Mouse (Mus musculus): ENCODE results near the gene Fbxl20. TPM values are rescaled to one million over a fixed set of nuclear protein-coding genes. Genes with fewer than 3 reads are reported as not detected.

Fbxl20 gene
- polyA plus RNA-seq, 1 experiment from 2014 or later = 12.9 TPM

DNA sequence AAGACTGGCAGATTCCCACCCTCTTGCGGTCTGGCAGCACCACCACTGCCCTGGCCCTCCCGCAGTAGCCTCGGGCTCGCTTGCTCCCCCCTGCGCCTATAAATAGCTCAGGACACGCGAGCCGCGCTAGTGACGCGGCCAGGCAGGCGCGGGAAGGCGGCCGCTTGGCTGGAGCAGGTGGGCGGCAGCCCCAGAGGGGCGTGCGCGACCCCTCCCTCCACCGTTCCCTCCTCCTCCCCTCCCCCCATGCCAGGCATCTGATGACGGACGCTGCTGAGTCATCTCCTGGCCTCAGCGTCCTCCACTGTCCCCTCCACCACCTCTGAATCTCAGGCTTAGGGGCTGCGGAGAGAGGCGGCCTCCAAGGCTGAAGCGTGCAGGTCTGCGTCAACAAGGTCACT, 114.2 kb downstream of the Fbxl20 start:
- Histone ChIP-seq H3K9me3 (replicated peaks; ENCODE audit: control insufficient read depth, low read length) (no peaks in the 10 kb centered on the region), H3K4me3 (ENCODE audit: low read depth, low read length) (peak overlapping the region; percentile 38), H3K4me1 (ENCODE audit: control insufficient read depth, insufficient read depth, low read length) (peaks cover 16% of the 10 kb centered on the region; the same call in 1 of the 2 replicates), H3K4me2 (peak overlapping the region; percentile 74), H3K9ac (ENCODE audit: low read depth, low read length) (peak overlapping the region; percentile 49; the same call in 1 of the 2 replicates), H3K27me3 (ENCODE audit: control insufficient read depth, insufficient read depth, low read length) (peaks cover 19% of the 10 kb centered on the region), H3K27ac (ENCODE audit: low read depth, low read length) (no peak overlapping the region), H3K36me3 (ENCODE audit: control insufficient read depth, insufficient read depth, low read length) (no peaks in the 10 kb centered on the region)
- ATAC-seq (replicated peaks; ENCODE audit: insufficient number of reproducible peaks, low FRiP score, low TSS enrichment) = peak; percentile 47
- under 1% methylated on average over 27 of the region's 27 CpGs for WGBS (ENCODE audit: insufficient replicate concordance)

- ATAC-seq (replicated peaks; ENCODE audit: insufficient number of reproducible peaks, low FRiP score, low TSS enrichment) = no peak
- no peak overlapping the region for H3K4me2 ChIP-seq
- 45% methylated on average over 4 of the region's 4 CpGs for WGBS (ENCODE audit: insufficient replicate concordance)
- H3K27me3 ChIP-seq (ENCODE audit: control insufficient read depth, insufficient read depth, low read length) = peaks cover 19% of the 10 kb centered on the region
- no peak overlapping the region for H3K9ac ChIP-seq (ENCODE audit: low read depth, low read length)
- H3K36me3 ChIP-seq (ENCODE audit: control insufficient read depth, insufficient read depth, low read length) = peaks cover 7% of the 10 kb centered on the region; the same call in 1 of the 2 replicates
- H3K27ac ChIP-seq (ENCODE audit: low read depth, low read length) = no peak overlapping the region
- peaks cover 16% of the 10 kb centered on the region; the same call in 1 of the 2 replicates for H3K4me1 ChIP-seq (ENCODE audit: control insufficient read depth, insufficient read depth, low read length)
- no peaks in the 10 kb centered on the region for H3K9me3 ChIP-seq (replicated peaks; ENCODE audit: control insufficient read depth, low read length)
- H3K4me3 ChIP-seq (ENCODE audit: low read depth, low read length) = no peak overlapping the region
These were observed 115.4 kb downstream of the Fbxl20 start for GRCm38 (mm10) chr11:98034840-98035239.

DNA sequence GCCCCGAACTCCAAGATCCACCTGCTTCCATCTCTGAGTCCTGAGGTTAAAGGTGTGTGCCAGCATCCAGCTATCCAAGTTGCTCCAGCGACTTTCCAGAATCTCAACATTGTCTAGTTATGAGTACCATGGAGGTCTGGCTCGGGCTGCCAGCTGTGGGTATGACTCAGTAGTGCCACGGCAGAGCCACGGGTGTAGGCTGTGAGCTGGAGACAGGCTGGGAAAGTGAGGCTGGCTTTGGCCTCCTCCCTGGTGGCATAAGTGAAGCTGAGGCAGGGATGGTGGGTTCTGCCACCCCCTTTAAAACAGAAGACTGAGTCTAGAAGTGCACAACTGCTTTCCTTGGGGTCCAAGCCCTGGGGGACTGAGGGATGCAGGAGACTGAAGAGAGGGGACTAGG, 116.1 kb downstream of the Fbxl20 start:
- Histone ChIP-seq H3K27ac (ENCODE audit: low read depth, low read length) (no peak overlapping the region), H3K27me3 (ENCODE audit: control insufficient read depth, insufficient read depth, low read length) (peaks cover 19% of the 10 kb centered on the region), H3K36me3 (ENCODE audit: control insufficient read depth, insufficient read depth, low read length) (peaks cover 14% of the 10 kb centered on the region), H3K9me3 (replicated peaks; ENCODE audit: control insufficient read depth, low read length) (no peaks in the 10 kb centered on the region), H3K4me1 (ENCODE audit: control insufficient read depth, insufficient read depth, low read length) (peaks cover 16% of the 10 kb centered on the region; the same call in 1 of the 2 replicates), H3K4me2 (no peak overlapping the region), H3K4me3 (ENCODE audit: low read depth, low read length) (no peak overlapping the region), H3K9ac (ENCODE audit: low read depth, low read length) (no peak overlapping the region)
- no peak for ATAC-seq (replicated peaks; ENCODE audit: insufficient number of reproducible peaks, low FRiP score, low TSS enrichment)
- WGBS (ENCODE audit: insufficient replicate concordance) = 84% methylated on average over 5 of the region's 5 CpGs

Other genes starting within 250 kb of the Fbxl20 start
- 0.14 TPM in 1 of 2 replicates, not detected in the other for gene Plxdc1, start 164.0 kb downstream of the Fbxl20 start, polyA plus RNA-seq (2014; fragmentation: Nextera tagmentation; extraction: Ambion mirVana)
- gene Arl5c, start 154.2 kb downstream of the Fbxl20 start, polyA plus RNA-seq (2014; fragmentation: Nextera tagmentation; extraction: Ambion mirVana) = 7.2 and 8.0 TPM in 2 replicates
- 5.0 and 6.1 TPM in 2 replicates for gene Cacnb1, start 127.4 kb downstream of the Fbxl20 start, polyA plus RNA-seq (2014; fragmentation: Nextera tagmentation; extraction: Ambion mirVana)
- gene Rpl19, start 123.7 kb downstream of the Fbxl20 start, polyA plus RNA-seq (2014; fragmentation: Nextera tagmentation; extraction: Ambion mirVana) = 855 and 888 TPM in 2 replicates
- gene Stac2, start 96.9 kb downstream of the Fbxl20 start, polyA plus RNA-seq (2014; fragmentation: Nextera tagmentation; extraction: Ambion mirVana) = 0.26 and 0.27 TPM in 2 replicates
- gene Med1, start 42.9 kb upstream of the Fbxl20 start, polyA plus RNA-seq (2014; fragmentation: Nextera tagmentation; extraction: Ambion mirVana) = 40.7 and 46.9 TPM in 2 replicates
- gene Cdk12, start 52.7 kb upstream of the Fbxl20 start, polyA plus RNA-seq (2014; fragmentation: Nextera tagmentation; extraction: Ambion mirVana) = 8.3 and 11.4 TPM in 2 replicates
- 0.07 and 0.13 TPM in 2 replicates for gene Neurod2, start 179.2 kb upstream of the Fbxl20 start, polyA plus RNA-seq (2014; fragmentation: Nextera tagmentation; extraction: Ambion mirVana)
- gene Ppp1r1b, start 198.0 kb upstream of the Fbxl20 start, polyA plus RNA-seq (2014; fragmentation: Nextera tagmentation; extraction: Ambion mirVana) = 13.6 and 15.3 TPM in 2 replicates
- 39.6 and 40.6 TPM in 2 replicates for gene Stard3, start 208.0 kb upstream of the Fbxl20 start, polyA plus RNA-seq (2014; fragmentation: Nextera tagmentation; extraction: Ambion mirVana)
- gene Tcap, start 233.4 kb upstream of the Fbxl20 start, polyA plus RNA-seq (2014; fragmentation: Nextera tagmentation; extraction: Ambion mirVana) = 149 and 151 TPM in 2 replicates
- gene Pnmt, start 236.0 kb upstream of the Fbxl20 start, polyA plus RNA-seq (2014; fragmentation: Nextera tagmentation; extraction: Ambion mirVana) = 3.9 and 4.8 TPM in 2 replicates

Measured in heart, embryonic 11.5 days (tissue).